ENCODE assay signal across 27 mouse cellular contexts in the genomic region with DNA sequence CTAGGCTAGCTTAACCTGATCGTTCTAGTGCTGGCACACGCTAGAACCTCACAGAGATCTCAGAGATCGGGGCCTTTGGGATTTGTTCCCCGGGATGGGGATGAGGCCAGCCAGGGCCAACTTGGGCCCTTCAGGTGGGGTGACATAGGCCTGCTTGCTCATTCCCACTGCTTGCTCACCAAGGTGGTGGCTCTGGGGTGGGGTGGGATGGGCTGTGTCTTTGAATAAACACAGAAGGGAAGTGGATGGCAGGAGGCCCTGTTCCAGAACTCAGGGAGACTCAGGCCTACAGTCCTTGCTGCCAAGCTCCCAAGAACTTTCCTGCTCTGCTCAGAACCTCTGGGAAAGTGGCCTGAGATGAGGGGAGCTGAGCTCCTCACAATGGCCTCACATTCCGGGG. TPM values are rescaled to one million over a fixed set of nuclear protein-coding genes. Genes with fewer than 3 reads are reported as not detected.
A peak's percentile ranks its signal among the peaks of the same experiment; 100 is the strongest.
DNase-seq lines count a peak whose midpoint lies in the region; ATAC-seq lines count a peak whose summit lies in the region.
"Had no signal": no experiment of that assay in that cellular context is flagged by ENCODE, and none has a peak within 500 bp of the region (broad histone marks: within the 10 kb centered on the region; RNA-seq: fewer than 3 reads in every experiment).

No protein-coding gene starts in this region.

- 86% methylated on average over 5 of the region's 5 CpGs for WGBS in kidney, embryonic 15.5 days
- WGBS in kidney, embryonic 14.5 days, result 88% methylated on average over 5 of the region's 5 CpGs
- WGBS in intestine, embryonic 14.5 days, result 77% methylated on average over 5 of the region's 5 CpGs
- 90% methylated on average over 5 of the region's 5 CpGs for WGBS in limb, embryonic 12.5 days
- WGBS in stomach, embryonic 16.5 days, result 79% methylated on average over 5 of the region's 5 CpGs

- no peak overlapping the region for H3K4me2 ChIP-seq in kidney, embryonic 15.5 days
- H3K4me2 ChIP-seq in kidney, embryonic 14.5 days (replicated peaks; ENCODE audit: low read depth, low read length), result no peak overlapping the region
- no peak overlapping the region for H3K4me2 ChIP-seq in intestine, embryonic 14.5 days (ENCODE audit: low read length)
- no peak overlapping the region for H3K4me2 ChIP-seq in limb, embryonic 12.5 days
- H3K4me2 ChIP-seq in stomach, embryonic 16.5 days (ENCODE audit: low read depth, low read length), result no peak overlapping the region
- H3K4me2 ChIP-seq: embryonic facial prominence, embryonic 13.5 days; heart, embryonic 13.5 days; hindbrain, embryonic 13.5 days; liver, embryonic 11.5 days; midbrain, embryonic 11.5 days; neural tube, embryonic 15.5 days had no signal

- no peaks in the 10 kb centered on the region for H3K9me3 ChIP-seq in kidney, embryonic 15.5 days (replicated peaks)
- H3K9me3 ChIP-seq in kidney, embryonic 14.5 days (ENCODE audit: control insufficient read depth, low read length), result no peaks in the 10 kb centered on the region
- no peaks in the 10 kb centered on the region for H3K9me3 ChIP-seq in intestine, embryonic 14.5 days (ENCODE audit: control insufficient read depth, low read length)
- H3K9me3 ChIP-seq in limb, embryonic 12.5 days, result no peaks in the 10 kb centered on the region
- H3K9me3 ChIP-seq in stomach, embryonic 16.5 days (replicated peaks; ENCODE audit: control insufficient read depth, low read length), result no peaks in the 10 kb centered on the region
- H3K9me3 ChIP-seq: embryonic facial prominence, embryonic 13.5 days; heart, embryonic 13.5 days; hindbrain, embryonic 13.5 days; neural tube, embryonic 15.5 days had no signal

- H3K9ac ChIP-seq in kidney, embryonic 15.5 days, result no peak overlapping the region
- no peak overlapping the region for H3K9ac ChIP-seq in kidney, embryonic 14.5 days (ENCODE audit: low read depth, low read length)
- H3K9ac ChIP-seq in intestine, embryonic 14.5 days (ENCODE audit: low read length), result no peak overlapping the region
- peak overlapping the region; percentile 27; the same call in 1 of the 2 replicates for H3K9ac ChIP-seq in limb, embryonic 12.5 days (replicated peaks)
- peak overlapping the region; percentile 43 for H3K9ac ChIP-seq in stomach, embryonic 16.5 days (ENCODE audit: low read length)
- H3K9ac ChIP-seq: embryonic facial prominence, embryonic 13.5 days; heart, embryonic 13.5 days; hindbrain, embryonic 13.5 days; neural tube, embryonic 15.5 days had no signal

- no peak overlapping the region for H3K4me3 ChIP-seq in kidney, embryonic 15.5 days (replicated peaks)
- no peak overlapping the region for H3K4me3 ChIP-seq in kidney, embryonic 14.5 days (ENCODE audit: low read length)
- no peak overlapping the region for H3K4me3 ChIP-seq in intestine, embryonic 14.5 days (ENCODE audit: low read depth, low read length)
- no peak overlapping the region for H3K4me3 ChIP-seq in limb, embryonic 12.5 days (replicated peaks)
- no peak overlapping the region for H3K4me3 ChIP-seq in stomach, embryonic 16.5 days (replicated peaks; ENCODE audit: low read length)
- H3K4me3 ChIP-seq: embryonic facial prominence, embryonic 13.5 days; erythroblast, embryonic 14.5 days; heart, embryonic 13.5 days; hindbrain, embryonic 13.5 days; neural tube, embryonic 15.5 days had no signal

- no peak for DNase-seq in intestine, embryonic 14.5 days (ENCODE audit: low spot score)
- DNase-seq in right cerebral cortex, adult 2 months (ENCODE audit: low spot score in 2 of 2), result no peak
- DNase-seq in spleen, adult 12 weeks (ENCODE audit: low spot score), result no peak
- DNase-seq: adrenal gland, adult 2 months; cerebellum, adult 11 months; cerebellum, postnatal 10 days; gastrocnemius, postnatal 25 days; heart, adult 18-20 months; heart, postnatal 14 days; kidney, adult 11 months; kidney, postnatal 25 days; lung, adult 18-20 months; lung, postnatal 10 days; right cerebral cortex, adult 18-20 months; thymus, postnatal 25 days had no signal

- peaks cover 6% of the 10 kb centered on the region; the same call in 1 of the 2 replicates for H3K36me3 ChIP-seq in kidney, embryonic 15.5 days
- H3K36me3 ChIP-seq in kidney, embryonic 14.5 days (ENCODE audit: control insufficient read depth, insufficient read depth, low read length), result no peaks in the 10 kb centered on the region
- H3K36me3 ChIP-seq in intestine, embryonic 14.5 days (ENCODE audit: control insufficient read depth, insufficient read depth, low read length), result no peaks in the 10 kb centered on the region
- H3K36me3 ChIP-seq in limb, embryonic 12.5 days, result no peaks in the 10 kb centered on the region
- H3K36me3 ChIP-seq in stomach, embryonic 16.5 days (ENCODE audit: control insufficient read depth, insufficient read depth, low read length), result no peaks in the 10 kb centered on the region; the same call in 1 of the 2 replicates
- H3K36me3 ChIP-seq: hindbrain, embryonic 13.5 days; neural tube, embryonic 15.5 days had no signal

- no peaks in the 10 kb centered on the region for H3K27me3 ChIP-seq in kidney, embryonic 15.5 days
- H3K27me3 ChIP-seq in kidney, embryonic 14.5 days (ENCODE audit: control insufficient read depth, insufficient read depth, low read length), result no peaks in the 10 kb centered on the region
- H3K27me3 ChIP-seq in intestine, embryonic 14.5 days (replicated peaks; ENCODE audit: control insufficient read depth, insufficient read depth, low read length), result no peaks in the 10 kb centered on the region
- no peaks in the 10 kb centered on the region for H3K27me3 ChIP-seq in limb, embryonic 12.5 days
- no peaks in the 10 kb centered on the region for H3K27me3 ChIP-seq in stomach, embryonic 16.5 days (ENCODE audit: control insufficient read depth, insufficient read depth, low read length)
- H3K27me3 ChIP-seq: embryonic facial prominence, embryonic 13.5 days; neural tube, embryonic 15.5 days had no signal

- ATAC-seq in kidney, embryonic 15.5 days (replicated peaks; ENCODE audit: low FRiP score), result no peak
- ATAC-seq in kidney, embryonic 14.5 days (ENCODE audit: low FRiP score, low TSS enrichment), result no peak
- no peak for ATAC-seq in intestine, embryonic 14.5 days (replicated peaks; ENCODE audit: low FRiP score, low TSS enrichment, low read depth)
- ATAC-seq in limb, embryonic 12.5 days (ENCODE audit: insufficient number of reproducible peaks, insufficient read depth, low FRiP score, low TSS enrichment, low read depth), result no peak
- ATAC-seq in stomach, embryonic 16.5 days (ENCODE audit: insufficient read depth, low FRiP score), result peak; percentile 51; the same call in 1 of the 2 replicates
- ATAC-seq: forebrain, embryonic 14.5 days had no signal

- peak overlapping the region; percentile 24; the same call in 1 of the 2 replicates for H3K27ac ChIP-seq in kidney, embryonic 15.5 days
- H3K27ac ChIP-seq in kidney, embryonic 14.5 days (ENCODE audit: low read depth, low read length), result no peak overlapping the region
- peak overlapping the region; percentile 68; the same call in 1 of the 2 replicates for H3K27ac ChIP-seq in intestine, embryonic 14.5 days (ENCODE audit: low read depth)
- no peak overlapping the region for H3K27ac ChIP-seq in limb, embryonic 12.5 days
- peak overlapping the region; percentile 89 for H3K27ac ChIP-seq in stomach, embryonic 16.5 days (ENCODE audit: low read length)
- H3K27ac ChIP-seq: embryonic facial prominence, embryonic 13.5 days; heart, embryonic 13.5 days; hindbrain, embryonic 13.5 days; neural tube, embryonic 15.5 days had no signal

- H3K4me1 ChIP-seq in kidney, embryonic 15.5 days, result peaks cover 14% of the 10 kb centered on the region
- peaks cover 7% of the 10 kb centered on the region; the same call in 1 of the 2 replicates for H3K4me1 ChIP-seq in kidney, embryonic 14.5 days (ENCODE audit: control insufficient read depth, insufficient read depth, low read length)
- peaks cover 23% of the 10 kb centered on the region for H3K4me1 ChIP-seq in intestine, embryonic 14.5 days (replicated peaks; ENCODE audit: control insufficient read depth, insufficient read depth, low read length)
- H3K4me1 ChIP-seq in limb, embryonic 12.5 days (replicated peaks), result peaks cover 33% of the 10 kb centered on the region
- H3K4me1 ChIP-seq in stomach, embryonic 16.5 days (ENCODE audit: control insufficient read depth, insufficient read depth, low read length), result peaks cover 32% of the 10 kb centered on the region

RNA-seq across cellular contexts. Expression of gene Cd82, which starts 31.9 kb away (rescaled TPM):
- polyA plus RNA-seq in kidney, embryonic 15.5 days (2015; fragmentation: Nextera tagmentation; extraction: Ambion mirVana), result 47.8 and 49.4 TPM in 2 replicates
- polyA plus RNA-seq in kidney, embryonic 14.5 days (2014; fragmentation: Nextera tagmentation; extraction: Ambion mirVana), result 17.4 and 27.4 TPM in 2 replicates
- polyA plus RNA-seq in intestine, embryonic 14.5 days (2014; fragmentation: Nextera tagmentation; extraction: Ambion mirVana), result 41.3 and 43.4 TPM in 2 replicates
- 13.8 and 15.8 TPM in 2 replicates for polyA plus RNA-seq in limb, embryonic 12.5 days (2016; fragmentation: Nextera tagmentation; extraction: Ambion mirVana)
- 112 and 127 TPM in 2 replicates for polyA plus RNA-seq in stomach, embryonic 16.5 days (2015; fragmentation: Nextera tagmentation; extraction: Ambion mirVana)

Comparison
In these comparisons a context has a peak if more than half of its experiments do, and no peak if none do; other contexts are left out.
1. H3K27ac ChIP-seq: peak in kidney, embryonic 15.5 days (single experiment), intestine, embryonic 14.5 days (single experiment) and stomach, embryonic 16.5 days (single experiment); none in kidney, embryonic 14.5 days (single experiment) and limb, embryonic 12.5 days (single experiment).
2. H3K9ac ChIP-seq: peak in limb, embryonic 12.5 days (single experiment) and stomach, embryonic 16.5 days (single experiment); none in kidney, embryonic 15.5 days (single experiment), kidney, embryonic 14.5 days (single experiment) and intestine, embryonic 14.5 days (single experiment).